In the genomic region with DNA sequence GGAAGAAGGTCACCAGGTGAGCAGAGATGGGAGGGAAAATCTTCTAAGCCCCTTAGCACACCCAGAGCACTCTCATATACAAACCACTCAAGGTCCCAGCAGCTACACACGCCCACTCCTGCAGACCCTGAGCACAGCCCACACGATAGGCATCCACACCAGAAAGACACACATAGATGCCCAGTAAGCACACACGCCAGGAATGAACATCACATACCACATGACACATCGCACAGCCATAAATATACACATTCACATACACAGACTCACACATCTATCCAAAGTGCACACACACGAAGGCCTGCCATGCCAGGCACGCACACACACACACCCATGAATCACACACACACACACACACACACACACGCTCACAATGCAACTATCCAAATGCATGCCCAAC, we compare ENCODE assay signal across 26 mouse cellular contexts. TPM values are rescaled to one million over a fixed set of nuclear protein-coding genes. Genes with fewer than 3 reads are reported as not detected.
DNase-seq lines count a peak whose midpoint lies in the region; ATAC-seq and TF ChIP-seq lines count a peak whose summit lies in the region.
"Had no signal": no experiment of that assay in that cellular context is flagged by ENCODE, and none has a peak within 500 bp of the region (broad histone marks: within the 10 kb centered on the region; RNA-seq: fewer than 3 reads in every experiment).

No protein-coding gene starts in this region.

- H3K27me3 ChIP-seq in forebrain, postnatal 0 days (ENCODE audit: insufficient read depth, low read length): peaks cover 48% of the 10 kb centered on the region
- H3K27me3 ChIP-seq in forebrain, embryonic 15.5 days: peaks cover 56% of the 10 kb centered on the region
- H3K27me3 ChIP-seq in hindbrain, embryonic 13.5 days: peaks cover 96% of the 10 kb centered on the region
- peaks cover 52% of the 10 kb centered on the region for H3K27me3 ChIP-seq in hindbrain, embryonic 16.5 days (replicated peaks; ENCODE audit: control insufficient read depth, insufficient read depth, low read length)
- peaks cover 99% of the 10 kb centered on the region for H3K27me3 ChIP-seq in limb, embryonic 12.5 days
- H3K27me3 ChIP-seq in limb, embryonic 10.5 days (ENCODE audit: low read depth, poor library complexity, severe bottlenecking): peaks cover 100% of the 10 kb centered on the region

- no peaks in the 10 kb centered on the region for H3K9me3 ChIP-seq in forebrain, postnatal 0 days (ENCODE audit: low read length)
- no peaks in the 10 kb centered on the region for H3K9me3 ChIP-seq in forebrain, embryonic 15.5 days
- no peaks in the 10 kb centered on the region for H3K9me3 ChIP-seq in hindbrain, embryonic 13.5 days
- no peaks in the 10 kb centered on the region for H3K9me3 ChIP-seq in hindbrain, embryonic 16.5 days (ENCODE audit: control insufficient read depth, low read length)
- H3K9me3 ChIP-seq in limb, embryonic 12.5 days: no peaks in the 10 kb centered on the region
- no peaks in the 10 kb centered on the region for H3K9me3 ChIP-seq in limb, embryonic 10.5 days (replicated peaks)
- H3K9me3 ChIP-seq: embryonic facial prominence, embryonic 15.5 days; forebrain, embryonic 10.5 days; G1E; heart, embryonic 15.5 days; hindbrain, embryonic 10.5 days; hindbrain, embryonic 15.5 days had no signal

- no peak for TF ChIP-seq CTCF in forebrain, postnatal 0 days (IDR thresholded peaks at IDR 0.05; ENCODE audit: low read depth)

- peaks cover 28% of the 10 kb centered on the region for H3K4me1 ChIP-seq in forebrain, postnatal 0 days (ENCODE audit: insufficient read depth)
- H3K4me1 ChIP-seq in forebrain, embryonic 15.5 days: peaks cover 28% of the 10 kb centered on the region
- H3K4me1 ChIP-seq in hindbrain, embryonic 13.5 days (replicated peaks): peaks cover 24% of the 10 kb centered on the region
- H3K4me1 ChIP-seq in hindbrain, embryonic 16.5 days (ENCODE audit: control insufficient read depth, insufficient read depth, low read depth, low read length): peaks cover 16% of the 10 kb centered on the region
- H3K4me1 ChIP-seq in limb, embryonic 12.5 days (replicated peaks): peaks cover 30% of the 10 kb centered on the region
- peaks cover 41% of the 10 kb centered on the region for H3K4me1 ChIP-seq in limb, embryonic 10.5 days

- H3K9ac ChIP-seq in forebrain, postnatal 0 days: no peak overlapping the region
- H3K9ac ChIP-seq in forebrain, embryonic 15.5 days (replicated peaks): no peak overlapping the region
- H3K9ac ChIP-seq in hindbrain, embryonic 13.5 days: peak overlapping the region; percentile 13; the same call in 1 of the 2 replicates
- H3K9ac ChIP-seq in hindbrain, embryonic 16.5 days (ENCODE audit: low read depth, low read length): no peak overlapping the region
- 0 out of 2 replicates have a peak overlapping the region, but pooled peaks have one; percentile 27 for H3K9ac ChIP-seq in limb, embryonic 12.5 days (replicated peaks)
- H3K9ac ChIP-seq: embryonic facial prominence, embryonic 15.5 days; heart, embryonic 15.5 days; hindbrain, embryonic 15.5 days had no signal

- 70% methylated on average over 7 of the region's 7 CpGs for WGBS in forebrain, postnatal 0 days
- WGBS in forebrain, embryonic 15.5 days: 71% methylated on average over 7 of the region's 7 CpGs
- WGBS in hindbrain, embryonic 13.5 days: 78% methylated on average over 7 of the region's 7 CpGs
- WGBS in hindbrain, embryonic 16.5 days: 85% methylated on average over 7 of the region's 7 CpGs
- 77% methylated on average over 7 of the region's 7 CpGs for WGBS in limb, embryonic 12.5 days
- 81% methylated on average over 7 of the region's 7 CpGs for WGBS in limb, embryonic 10.5 days

- no peaks in the 10 kb centered on the region for H3K36me3 ChIP-seq in forebrain, postnatal 0 days (ENCODE audit: insufficient read depth)
- no peaks in the 10 kb centered on the region for H3K36me3 ChIP-seq in forebrain, embryonic 15.5 days
- no peaks in the 10 kb centered on the region for H3K36me3 ChIP-seq in hindbrain, embryonic 13.5 days
- no peaks in the 10 kb centered on the region for H3K36me3 ChIP-seq in hindbrain, embryonic 16.5 days (ENCODE audit: control insufficient read depth, insufficient read depth, low read length)
- H3K36me3 ChIP-seq in limb, embryonic 12.5 days: no peaks in the 10 kb centered on the region
- H3K36me3 ChIP-seq in limb, embryonic 10.5 days: no peaks in the 10 kb centered on the region
- H3K36me3 ChIP-seq: embryonic facial prominence, embryonic 15.5 days; forebrain, embryonic 10.5 days; G1E; heart, embryonic 15.5 days; hindbrain, embryonic 10.5 days; hindbrain, embryonic 15.5 days had no signal

- H3K4me3 ChIP-seq in forebrain, postnatal 0 days (ENCODE audit: low read depth, low read length): no peak overlapping the region
- no peak overlapping the region for H3K4me3 ChIP-seq in forebrain, embryonic 15.5 days
- no peak overlapping the region for H3K4me3 ChIP-seq in hindbrain, embryonic 13.5 days
- no peak overlapping the region for H3K4me3 ChIP-seq in hindbrain, embryonic 16.5 days (ENCODE audit: low read length)
- no peak overlapping the region for H3K4me3 ChIP-seq in limb, embryonic 12.5 days (replicated peaks)
- H3K4me3 ChIP-seq in limb, embryonic 10.5 days: no peak overlapping the region
- H3K4me3 ChIP-seq: erythroblast, embryonic 14.5 days; heart, adult 2 months had no signal

- DNase-seq in forebrain, postnatal 0 days: no peak
- no peak for DNase-seq in limb, embryonic 10.5 days (ENCODE audit: low spot score)
- no peak for DNase-seq in thymus, postnatal 10 days (ENCODE audit: low spot score in 2 of 2)
- DNase-seq: adrenal gland, adult 8-10 months; adrenal gland, postnatal 36 days; B cell, adult 2 months; cerebellum, adult 2 months; cerebellum, postnatal 10 days; embryo, embryonic 11 days; gastrocnemius, postnatal 10 days; heart, adult 2 months had no signal

- H3K27ac ChIP-seq in forebrain, postnatal 0 days (ENCODE audit: low read depth, low read length): no peak overlapping the region
- H3K27ac ChIP-seq in forebrain, embryonic 15.5 days (replicated peaks): no peak overlapping the region
- no peak overlapping the region for H3K27ac ChIP-seq in hindbrain, embryonic 13.5 days
- H3K27ac ChIP-seq in hindbrain, embryonic 16.5 days (ENCODE audit: low read depth, low read length): no peak overlapping the region
- H3K27ac ChIP-seq in limb, embryonic 12.5 days: no peak overlapping the region
- no peak overlapping the region for H3K27ac ChIP-seq in limb, embryonic 10.5 days
- H3K27ac ChIP-seq: embryonic facial prominence, embryonic 15.5 days; forebrain, embryonic 10.5 days; heart, adult 2 months; heart, embryonic 15.5 days; hindbrain, embryonic 10.5 days; hindbrain, embryonic 15.5 days had no signal

- 0 out of 2 replicates have a peak overlapping the region, but pooled peaks have one; percentile 67 for H3K4me2 ChIP-seq in forebrain, postnatal 0 days (ENCODE audit: low read depth)
- no peak overlapping the region for H3K4me2 ChIP-seq in forebrain, embryonic 15.5 days (replicated peaks)
- H3K4me2 ChIP-seq in hindbrain, embryonic 13.5 days: no peak overlapping the region
- no peak overlapping the region for H3K4me2 ChIP-seq in hindbrain, embryonic 16.5 days (ENCODE audit: low read length)
- H3K4me2 ChIP-seq in limb, embryonic 12.5 days: no peak overlapping the region

- no peak for ATAC-seq in forebrain, postnatal 0 days
- ATAC-seq in forebrain, embryonic 15.5 days (replicated peaks): no peak
- no peak for ATAC-seq in hindbrain, embryonic 13.5 days (ENCODE audit: low FRiP score)
- ATAC-seq in hindbrain, embryonic 16.5 days: no peak
- no peak for ATAC-seq in limb, embryonic 12.5 days (ENCODE audit: insufficient number of reproducible peaks, insufficient read depth, low FRiP score, low TSS enrichment, low read depth)
- ATAC-seq: CD4-positive, CD25-positive, alpha-beta regulatory T cell, adult 4 months; inflammation-experienced regulatory T-cells, adult 6 months had no signal

RNA-seq across cellular contexts. Expression of gene Kcnj4, which starts 5.4 kb away (rescaled TPM):
- total RNA-seq in forebrain, postnatal 0 days (2014; rRNA removed): 17.3 and 17.8 TPM in 2 replicates
- polyA plus RNA-seq in forebrain, postnatal 0 days (2015; fragmentation: Nextera tagmentation; extraction: Ambion mirVana): 0.99 and 1.1 TPM in 2 replicates
- 0.20 and 0.33 TPM in 2 replicates for polyA plus RNA-seq in forebrain, embryonic 15.5 days (2015; fragmentation: Nextera tagmentation; extraction: Ambion mirVana)
- not detected in 2 replicates for polyA plus RNA-seq in hindbrain, embryonic 13.5 days (2015; fragmentation: Nextera tagmentation; extraction: Ambion mirVana)
- polyA plus RNA-seq in hindbrain, embryonic 16.5 days (2015; fragmentation: Nextera tagmentation; extraction: Ambion mirVana): 0.09 TPM in 1 of 2 replicates, not detected in the other
- not detected in 2 replicates for polyA plus RNA-seq in limb, embryonic 12.5 days (2016; fragmentation: Nextera tagmentation; extraction: Ambion mirVana)
- polyA plus RNA-seq in limb, embryonic 10.5 days (2016; fragmentation: Nextera tagmentation; extraction: Ambion mirVana): not detected in 2 replicates
- total RNA-seq: heart, postnatal 25 days had no signal
- polyA plus RNA-seq: CD4-positive, CD25-positive, alpha-beta regulatory T cell, adult 4 months; embryonic facial prominence, embryonic 11.5 days; erythroblast, embryonic 14.5 days; forebrain, embryonic 10.5 days; G1E; hindbrain, embryonic 10.5 days; hindbrain, embryonic 15.5 days; inflammation-experienced regulatory T-cells, adult 6 months had no signal

RNA-seq across cellular contexts. Expression of gene Kdelr3, which starts 5.8 kb away (rescaled TPM):
- total RNA-seq in forebrain, postnatal 0 days (2014; rRNA removed): 3.1 and 5.6 TPM in 2 replicates
- 5.3 and 6.8 TPM in 2 replicates for polyA plus RNA-seq in forebrain, postnatal 0 days (2015; fragmentation: Nextera tagmentation; extraction: Ambion mirVana)
- polyA plus RNA-seq in forebrain, embryonic 15.5 days (2015; fragmentation: Nextera tagmentation; extraction: Ambion mirVana): 5.1 and 5.3 TPM in 2 replicates
- 12.5 TPM in 2 replicates for polyA plus RNA-seq in hindbrain, embryonic 13.5 days (2015; fragmentation: Nextera tagmentation; extraction: Ambion mirVana)
- polyA plus RNA-seq in hindbrain, embryonic 16.5 days (2015; fragmentation: Nextera tagmentation; extraction: Ambion mirVana): 11.6 and 14.2 TPM in 2 replicates
- 35.9 and 42.8 TPM in 2 replicates for polyA plus RNA-seq in limb, embryonic 12.5 days (2016; fragmentation: Nextera tagmentation; extraction: Ambion mirVana)
- polyA plus RNA-seq in limb, embryonic 10.5 days (2016; fragmentation: Nextera tagmentation; extraction: Ambion mirVana): 4.2 and 9.4 TPM in 2 replicates
- polyA plus RNA-seq: CD4-positive, CD25-positive, alpha-beta regulatory T cell, adult 4 months; erythroblast, embryonic 14.5 days; G1E had no signal

RNA-seq across cellular contexts. Expression of gene Ddx17, which starts 36.1 kb away (rescaled TPM):
- total RNA-seq in forebrain, postnatal 0 days (2014; rRNA removed): 373 and 392 TPM in 2 replicates
- 21.5 and 26.5 TPM in 2 replicates for polyA plus RNA-seq in forebrain, postnatal 0 days (2015; fragmentation: Nextera tagmentation; extraction: Ambion mirVana)
- polyA plus RNA-seq in forebrain, embryonic 15.5 days (2015; fragmentation: Nextera tagmentation; extraction: Ambion mirVana): 60.1 and 63.7 TPM in 2 replicates
- polyA plus RNA-seq in hindbrain, embryonic 13.5 days (2015; fragmentation: Nextera tagmentation; extraction: Ambion mirVana): 59.2 and 61.0 TPM in 2 replicates
- 42.9 and 44.6 TPM in 2 replicates for polyA plus RNA-seq in hindbrain, embryonic 16.5 days (2015; fragmentation: Nextera tagmentation; extraction: Ambion mirVana)
- 67.4 and 68.6 TPM in 2 replicates for polyA plus RNA-seq in limb, embryonic 12.5 days (2016; fragmentation: Nextera tagmentation; extraction: Ambion mirVana)
- 44.9 and 51.4 TPM in 2 replicates for polyA plus RNA-seq in limb, embryonic 10.5 days (2016; fragmentation: Nextera tagmentation; extraction: Ambion mirVana)

RNA-seq across cellular contexts. Expression of gene Csnk1e, which starts 55.1 kb away (rescaled TPM):
- 398 and 490 TPM in 2 replicates for total RNA-seq in forebrain, postnatal 0 days (2014; rRNA removed)
- 160 and 248 TPM in 2 replicates for polyA plus RNA-seq in forebrain, postnatal 0 days (2015; fragmentation: Nextera tagmentation; extraction: Ambion mirVana)
- polyA plus RNA-seq in forebrain, embryonic 15.5 days (2015; fragmentation: Nextera tagmentation; extraction: Ambion mirVana): 316 and 323 TPM in 2 replicates
- polyA plus RNA-seq in hindbrain, embryonic 13.5 days (2015; fragmentation: Nextera tagmentation; extraction: Ambion mirVana): 231 and 245 TPM in 2 replicates
- 132 and 147 TPM in 2 replicates for polyA plus RNA-seq in hindbrain, embryonic 16.5 days (2015; fragmentation: Nextera tagmentation; extraction: Ambion mirVana)
- polyA plus RNA-seq in limb, embryonic 12.5 days (2016; fragmentation: Nextera tagmentation; extraction: Ambion mirVana): 148 and 158 TPM in 2 replicates
- polyA plus RNA-seq in limb, embryonic 10.5 days (2016; fragmentation: Nextera tagmentation; extraction: Ambion mirVana): 152 and 170 TPM in 2 replicates
- polyA plus RNA-seq: G1E had no signal

Comparison
In these comparisons a context has a peak if more than half of its experiments do, and no peak if none do; other contexts are left out.
1. H3K9ac ChIP-seq: peak in hindbrain, embryonic 13.5 days (single experiment) and limb, embryonic 12.5 days (single experiment); none in forebrain, postnatal 0 days (single experiment), forebrain, embryonic 15.5 days (single experiment) and hindbrain, embryonic 16.5 days (single experiment).